Mouse (Mus musculus) neural tube, embryonic 11.5 days (tissue): ENCODE results near the gene Ilf3. TPM values are rescaled to one million over a fixed set of nuclear protein-coding genes. Genes with fewer than 3 reads are reported as not detected.

Experiments
- ATAC-seq: fragments of 200-750 bp; cut with Nextera tagmentation; 2 replicates; pipeline ENCODE4 v1.8.0; 2017; ENCODE audit warnings: moderate number of reproducible peaks, mild to moderate bottlenecking, moderate TSS enrichment, moderate library complexity; ENCODE audit not compliant: insufficient read depth, low FRiP score, low TSS enrichment
- DNase-seq: peaks from one replicate; pipeline ENCODE4 v3.0.0-alpha.2; 2015; ENCODE audit warnings: low spot score
- H3K27ac ChIP-seq: fragments of 300-500 bp; sonication (generic); 2 replicates; pipeline ENCODE4 v1.5.1; 2014; ENCODE audit warnings: low read depth, mild to moderate bottlenecking, low read length
- H3K27me3 ChIP-seq: fragments of 300-500 bp; sonication (generic); 2 replicates; pipeline ENCODE4 v1.6.1; 2014; ENCODE audit warnings: mild to moderate bottlenecking, low read length, mixed read lengths; ENCODE audit not compliant: control insufficient read depth, insufficient read depth
- H3K36me3 ChIP-seq: fragments of 300-500 bp; sonication (generic); 2 replicates; pipeline ENCODE4 v1.6.1; 2014; ENCODE audit warnings: mild to moderate bottlenecking, low read length, moderate library complexity, mixed read lengths; ENCODE audit not compliant: control insufficient read depth, insufficient read depth
- H3K4me1 ChIP-seq: fragments of 300-500 bp; sonication (generic); 2 replicates; pipeline ENCODE4 v1.6.1; 2014; ENCODE audit warnings: low read length, mixed read lengths; ENCODE audit not compliant: control insufficient read depth, insufficient read depth
- H3K4me2 ChIP-seq: fragments of 300-500 bp; sonication (generic); 2 replicates; pipeline ENCODE4 v1.6.1; 2014; ENCODE audit warnings: low read depth, mild to moderate bottlenecking, moderate library complexity
- H3K4me3 ChIP-seq: fragments of 300-500 bp; sonication (generic); 2 replicates; pipeline ENCODE4 v1.5.1; 2014; ENCODE audit warnings: low read depth, low read length
- H3K9ac ChIP-seq: fragments of 300-500 bp; sonication (generic); 2 replicates; pipeline ENCODE4 v1.6.1; 2014; ENCODE audit warnings: mild to moderate bottlenecking, low read length
- H3K9me3 ChIP-seq: fragments of 300-500 bp; sonication (generic); 2 replicates; pipeline ENCODE4 v1.6.1; 2016; ENCODE audit warnings: low read length; ENCODE audit not compliant: control insufficient read depth
- WGBS: fragments of 180-500 bp; shearing (Covaris S2); extraction: QIAGEN DNeasy Blood & Tissue Kit; methylation state at CpG from one replicate; pipeline ENCODE4 v1.1.7; 2014; 5-methylcytosine and 5-hydroxymethylcytosine counted together
- polyA plus RNA-seq: library from polyadenylated mRNA; unstranded; fragments of >200 nt; fragmentation: Nextera tagmentation; extraction: Ambion mirVana; gene quantifications from 2 replicates; pipeline ENCODE4 v1.2.1, GENCODE M21; 2014

Ilf3 gene
- polyA plus RNA-seq, 1 experiment from 2014 or later, result 288 TPM

- peak; percentile 98 for ATAC-seq
- H3K27me3 ChIP-seq, result no peaks in the 10 kb centered on the region
- peak within 1 kb of the TSS; percentile 83 for H3K4me3 ChIP-seq
- H3K9ac ChIP-seq, result peak within 1 kb of the TSS; percentile 88
- under 1% methylated on average over 81 of the region's 82 CpGs for WGBS
- DNase-seq, result peak; percentile 98
- peaks cover 4% of the 10 kb centered on the region; the same call in 1 of the 2 replicates for H3K36me3 ChIP-seq
- H3K27ac ChIP-seq, result peak within 1 kb of the TSS; percentile 29; the same call in 1 of the 2 replicates
- peaks cover 9% of the 10 kb centered on the region for H3K4me1 ChIP-seq
- H3K4me2 ChIP-seq, result peak within 1 kb of the TSS; percentile 91
- no peaks in the 10 kb centered on the region for H3K9me3 ChIP-seq
Observed at GRCm38 (mm10) chr9:21424631-21425555, 57.2 kb downstream of the Ilf3 start, which contains the start of gene Dnm2. TSS of gene Dnm2 (plus strand) at chr9:21424908.

GRCm38 (mm10) chr9:21425556-21425945 is 57.9 kb downstream of the Ilf3 start:
- H3K4me2 ChIP-seq, result peak overlapping the region; percentile 91
- peaks cover 3% of the 10 kb centered on the region; the same call in 1 of the 2 replicates for H3K36me3 ChIP-seq
- H3K4me3 ChIP-seq, result peak overlapping the region; percentile 83
- DNase-seq (no peak), ATAC-seq (no peak; the same call in 1 of the 2 replicates)
- H3K9me3 ChIP-seq, result no peaks in the 10 kb centered on the region
- 13% methylated on average over 6 of the region's 6 CpGs for WGBS
- H3K4me1 ChIP-seq, result peaks cover 9% of the 10 kb centered on the region
- peak overlapping the region; percentile 88 for H3K9ac ChIP-seq
- H3K27me3 ChIP-seq, result no peaks in the 10 kb centered on the region
- 0 out of 2 replicates have a peak overlapping the region, but pooled peaks have one; percentile 29 for H3K27ac ChIP-seq

GRCm38 (mm10) chr9:21426013-21426412 is 58.3 kb downstream of the Ilf3 start:
- H3K9ac ChIP-seq, result peak overlapping the region; percentile 88
- no peak overlapping the region for H3K27ac ChIP-seq
- no peaks in the 10 kb centered on the region for H3K27me3 ChIP-seq
- H3K4me2 ChIP-seq, result peak overlapping the region; percentile 91
- H3K36me3 ChIP-seq, result peaks cover 1% of the 10 kb centered on the region; the same call in 1 of the 2 replicates
- no peaks in the 10 kb centered on the region for H3K9me3 ChIP-seq
- no peak for ATAC-seq
- DNase-seq, result no peak
- H3K4me3 ChIP-seq, result peak overlapping the region; percentile 83
- H3K4me1 ChIP-seq, result peaks cover 9% of the 10 kb centered on the region
- 18% methylated on average over 1 of the region's 1 CpGs for WGBS

- no peaks in the 10 kb centered on the region for H3K27me3 ChIP-seq
- no peak overlapping the region for H3K27ac ChIP-seq
- H3K4me1 ChIP-seq, result peaks cover 9% of the 10 kb centered on the region
- WGBS, result 84% methylated on average over 2 of the region's 2 CpGs
- H3K4me3 ChIP-seq, result no peak overlapping the region
- no peaks in the 10 kb centered on the region; the same call in 1 of the 2 replicates for H3K36me3 ChIP-seq
- no peaks in the 10 kb centered on the region for H3K9me3 ChIP-seq
- no peak overlapping the region for H3K9ac ChIP-seq
- no peak for ATAC-seq
- no peak for DNase-seq
- H3K4me2 ChIP-seq, result no peak overlapping the region; the same call in 1 of the 2 replicates
Observed at GRCm38 (mm10) chr9:21426525-21426924, 58.9 kb downstream of the Ilf3 start.

GRCm38 (mm10) chr9:21427773-21428172 is 60.1 kb downstream of the Ilf3 start:
- ATAC-seq (no peak), DNase-seq (no peak)
- 88% methylated on average over 2 of the region's 2 CpGs for WGBS
- H3K9ac ChIP-seq, result no peak overlapping the region
- H3K4me1 ChIP-seq, result peaks cover 9% of the 10 kb centered on the region
- no peaks in the 10 kb centered on the region for H3K9me3 ChIP-seq
- H3K27me3 ChIP-seq, result no peaks in the 10 kb centered on the region
- H3K4me2 ChIP-seq, result no peak overlapping the region
- H3K36me3 ChIP-seq, result no peaks in the 10 kb centered on the region
- H3K4me3 ChIP-seq, result no peak overlapping the region
- H3K27ac ChIP-seq, result no peak overlapping the region

- DNase-seq (no peak), ATAC-seq (no peak)
- H3K27me3 ChIP-seq, result no peaks in the 10 kb centered on the region
- peaks cover 9% of the 10 kb centered on the region for H3K4me1 ChIP-seq
- no peak overlapping the region for H3K4me3 ChIP-seq
- H3K36me3 ChIP-seq, result no peaks in the 10 kb centered on the region
- H3K27ac ChIP-seq, result no peak overlapping the region
- no peak overlapping the region for H3K9ac ChIP-seq
- H3K9me3 ChIP-seq, result no peaks in the 10 kb centered on the region
- H3K4me2 ChIP-seq, result no peak overlapping the region
- 94% methylated on average over 6 of the region's 6 CpGs for WGBS
Observed at GRCm38 (mm10) chr9:21428178-21428577, 60.5 kb downstream of the Ilf3 start.

- ATAC-seq (no peak), DNase-seq (no peak)
- 92% methylated on average over 7 of the region's 7 CpGs for WGBS
- Histone ChIP-seq H3K9me3 (no peaks in the 10 kb centered on the region), H3K4me2 (no peak overlapping the region), H3K9ac (no peak overlapping the region), H3K36me3 (no peaks in the 10 kb centered on the region), H3K4me1 (peaks cover 5% of the 10 kb centered on the region), H3K4me3 (no peak overlapping the region), H3K27me3 (no peaks in the 10 kb centered on the region), H3K27ac (no peak overlapping the region)
Observed at GRCm38 (mm10) chr9:21430724-21431123, 63.1 kb downstream of the Ilf3 start.

GRCm38 (mm10) chr9:21432066-21432465 is 64.4 kb downstream of the Ilf3 start:
- Histone ChIP-seq H3K4me2 (no peak overlapping the region), H3K4me3 (no peak overlapping the region), H3K27ac (no peak overlapping the region), H3K36me3 (no peaks in the 10 kb centered on the region), H3K9me3 (no peaks in the 10 kb centered on the region), H3K4me1 (no peaks in the 10 kb centered on the region), H3K27me3 (no peaks in the 10 kb centered on the region), H3K9ac (no peak overlapping the region)
- ATAC-seq (no peak), DNase-seq (no peak)
- WGBS, result 87% methylated on average over 7 of the region's 7 CpGs

- no peak overlapping the region for H3K27ac ChIP-seq
- no peaks in the 10 kb centered on the region for H3K27me3 ChIP-seq
- no peaks in the 10 kb centered on the region for H3K36me3 ChIP-seq
- H3K9ac ChIP-seq, result no peak overlapping the region
- H3K9me3 ChIP-seq, result no peaks in the 10 kb centered on the region
- ATAC-seq (no peak), DNase-seq (no peak)
- no peaks in the 10 kb centered on the region for H3K4me1 ChIP-seq
- H3K4me2 ChIP-seq, result no peak overlapping the region
- 92% methylated on average over 8 of the region's 8 CpGs for WGBS
- no peak overlapping the region for H3K4me3 ChIP-seq
Observed at GRCm38 (mm10) chr9:21433766-21434165, 66.1 kb downstream of the Ilf3 start.
